Mouse (Mus musculus) liver, embryonic 15.5 days (tissue): ENCODE measurements around the gene Gcgr. TPM values are rescaled to one million over a fixed set of nuclear protein-coding genes. Genes with fewer than 3 reads are reported as not detected.
"Not testable (repeated sequence)": the region's sequence is repeated elsewhere in the genome, so short reads cannot be mapped to it uniquely, and the experiment has no call there.

Experiments
- ATAC-seq: fragments of 200-750 bp; cut with Nextera tagmentation; 2 replicates; pipeline ENCODE4 v1.8.0; 2017; ENCODE audit warnings: moderate number of reproducible peaks, mild to moderate bottlenecking, moderate library complexity; ENCODE audit not compliant: insufficient read depth
- H3K27ac ChIP-seq: fragments of 300-500 bp; sonication (generic); replicated peaks from 2 replicates; pipeline ENCODE4 v1.5.1; 2015; ENCODE audit warnings: mild to moderate bottlenecking, inconsistent platforms
- H3K27me3 ChIP-seq: fragments of 300-500 bp; sonication (generic); 2 replicates; pipeline ENCODE4 v1.6.1; 2015; ENCODE audit warnings: mild to moderate bottlenecking, inconsistent platforms
- H3K36me3 ChIP-seq: fragments of 300-500 bp; sonication (generic); replicated peaks from 2 replicates; pipeline ENCODE4 v1.6.1; 2015; ENCODE audit warnings: moderate library complexity, mild to moderate bottlenecking, inconsistent platforms
- H3K4me1 ChIP-seq: fragments of 300-500 bp; sonication (generic); replicated peaks from 2 replicates; pipeline ENCODE4 v1.6.1; 2015; ENCODE audit warnings: inconsistent platforms
- H3K4me2 ChIP-seq: fragments of 300-500 bp; sonication (generic); 2 replicates; pipeline ENCODE4 v1.6.1; 2015; ENCODE audit warnings: moderate library complexity, mild to moderate bottlenecking, inconsistent platforms
- H3K4me3 ChIP-seq: fragments of 300-500 bp; sonication (generic); replicated peaks from 2 replicates; pipeline ENCODE4 v1.5.1; 2015; ENCODE audit warnings: mild to moderate bottlenecking, inconsistent platforms
- H3K9ac ChIP-seq: fragments of 300-500 bp; sonication (generic); 2 replicates; pipeline ENCODE4 v1.6.1; 2015; ENCODE audit warnings: moderate library complexity, mild to moderate bottlenecking, inconsistent platforms
- H3K9me3 ChIP-seq: fragments of 300-500 bp; sonication (generic); replicated peaks from 2 replicates; pipeline ENCODE4 v1.6.1; 2016; ENCODE audit warnings: inconsistent platforms
- WGBS: fragments of 180-500 bp; shearing (Covaris S2); methylation state at CpG from one replicate; pipeline ENCODE4 v1.1.7; 2015; ENCODE audit warnings: mixed read lengths; ENCODE audit not compliant: insufficient replicate concordance; 5-methylcytosine and 5-hydroxymethylcytosine counted together
- polyA plus RNA-seq: library from polyadenylated mRNA; unstranded; fragments of >200 nt; fragmentation: Nextera tagmentation; extraction: Ambion mirVana; gene quantifications from 2 replicates; pipeline ENCODE4 v1.2.1, GENCODE M21; 2015

Gene Gcgr
- polyA plus RNA-seq, 1 experiment from 2014 or later: 16.9 TPM

DNA sequence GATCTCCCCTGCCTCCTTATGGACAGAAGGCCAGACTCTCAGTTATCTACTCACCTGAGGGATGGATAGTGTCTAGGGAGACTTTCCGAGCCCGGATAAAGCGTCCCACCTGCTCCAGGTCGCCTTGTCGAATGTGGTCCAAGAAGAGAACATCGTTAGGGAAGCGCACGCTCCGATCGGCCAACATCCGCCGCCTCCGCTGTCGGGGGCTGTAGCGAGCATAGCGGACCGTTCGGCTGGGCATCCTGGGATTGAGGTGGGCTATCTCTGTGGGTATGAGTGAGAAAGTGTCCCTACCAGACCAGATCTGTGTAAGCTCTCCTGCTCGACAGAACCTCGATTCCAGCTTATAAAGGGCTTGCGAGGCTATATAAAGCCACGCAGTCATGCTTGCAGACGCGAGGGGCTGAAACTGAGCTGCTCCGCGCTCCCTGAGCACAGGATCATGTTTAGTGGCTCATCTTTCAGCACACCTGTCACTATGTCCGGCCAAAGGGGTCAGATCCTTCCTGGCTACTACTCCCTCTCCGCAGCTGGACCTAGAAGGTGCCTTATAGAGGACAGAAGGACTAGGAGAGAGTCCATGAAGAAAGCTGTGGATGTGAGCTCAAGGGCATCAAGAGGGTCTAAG lies 20.4 kb downstream of the Gcgr start, which contains the start of gene Ppp1r27:
Gene Ppp1r27, minus strand, starts transcription at position 323 of the 631 bp plus-strand sequence.
- Histone ChIP-seq H3K4me3 (peak within 1 kb of the TSS; percentile 80), H3K9ac (peak within 1 kb of the TSS; percentile 91), H3K27me3 (no peaks in the 10 kb centered on the region), H3K4me1 (peaks cover 46% of the 10 kb centered on the region), H3K27ac (peak within 1 kb of the TSS; percentile 72; the same call in 1 of the 2 replicates), H3K9me3 (no peaks in the 10 kb centered on the region), H3K36me3 (no peaks in the 10 kb centered on the region), H3K4me2 (peak within 1 kb of the TSS; percentile 97)
- ATAC-seq: no peak
- WGBS: 85% methylated on average over 28 of the region's 28 CpGs

DNA sequence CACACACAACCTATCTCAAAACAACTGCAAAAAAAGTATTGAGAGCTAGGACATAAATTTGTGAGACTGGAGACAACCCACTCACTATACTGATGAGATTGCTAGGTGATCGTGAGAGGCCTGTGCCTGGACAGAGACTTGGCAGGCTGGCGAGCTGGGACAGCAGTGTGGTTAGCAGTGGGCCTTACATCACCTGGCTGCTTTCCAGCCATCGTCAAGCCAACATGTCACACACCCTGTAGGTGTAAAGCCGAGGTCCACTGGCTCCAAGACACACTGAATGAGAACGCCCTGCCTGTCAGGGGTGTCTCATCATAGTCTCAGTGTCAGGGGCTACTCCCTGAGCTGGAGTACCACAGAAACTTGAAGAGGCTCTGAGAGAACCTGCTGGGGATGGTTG lies 22.2 kb downstream of the Gcgr start:
- Histone ChIP-seq H3K36me3 (no peaks in the 10 kb centered on the region), H3K27me3 (no peaks in the 10 kb centered on the region), H3K27ac (no peak overlapping the region), H3K4me2 (no peak overlapping the region), H3K4me1 (peaks cover 34% of the 10 kb centered on the region), H3K9ac (no peak overlapping the region), H3K4me3 (no peak overlapping the region), H3K9me3 (no peaks in the 10 kb centered on the region)
- WGBS: 64% methylated on average over 5 of the region's 5 CpGs
- ATAC-seq: no peak

DNA sequence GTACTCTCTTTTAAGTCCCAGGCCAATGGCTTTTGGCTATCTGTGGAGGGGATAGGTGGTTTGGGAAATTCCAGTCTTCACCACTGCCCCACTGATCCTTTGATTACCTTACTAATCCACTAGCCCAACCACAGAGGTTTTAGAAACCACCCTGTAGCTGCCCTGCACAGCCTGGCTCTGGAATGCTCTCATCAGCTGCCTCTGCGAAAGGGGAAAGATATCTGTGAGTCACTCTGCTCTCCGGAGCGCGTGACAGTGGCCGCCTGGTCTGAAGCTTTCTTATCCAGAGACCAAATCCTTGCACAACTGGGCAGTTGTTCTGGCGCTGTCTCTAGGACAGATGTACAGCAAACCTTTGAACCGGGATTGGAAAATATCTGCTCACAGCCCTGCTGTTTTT lies 24.3 kb downstream of the Gcgr start:
- Histone ChIP-seq H3K4me1 (peaks cover 15% of the 10 kb centered on the region), H3K27ac (no peak overlapping the region), H3K9ac (no peak overlapping the region), H3K4me3 (no peak overlapping the region), H3K27me3 (no peaks in the 10 kb centered on the region), H3K4me2 (no peak overlapping the region), H3K36me3 (peaks cover 9% of the 10 kb centered on the region), H3K9me3 (no peaks in the 10 kb centered on the region)
- WGBS: 56% methylated on average over 7 of the region's 7 CpGs
- no peak for ATAC-seq

DNA sequence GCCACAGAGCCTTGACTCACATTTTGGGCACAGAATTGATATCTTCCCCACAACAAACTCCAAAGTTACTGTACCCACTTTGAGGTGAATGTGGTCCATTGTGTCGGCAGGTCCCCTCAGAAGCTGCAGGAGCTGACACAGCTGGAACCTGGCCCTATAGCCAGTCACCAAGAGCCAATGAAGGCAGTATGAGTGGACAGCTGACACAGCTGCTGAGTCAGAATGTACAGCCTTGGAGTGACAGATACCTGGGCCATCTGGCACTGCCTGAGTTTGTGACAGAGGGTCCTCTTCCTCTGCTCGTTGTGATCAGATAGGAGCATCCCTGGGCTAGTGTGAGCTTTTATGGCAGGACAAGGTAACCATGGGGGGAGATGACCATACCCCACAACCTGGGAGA lies 24.8 kb downstream of the Gcgr start:
- 39% methylated on average over 2 of the region's 2 CpGs for WGBS
- Histone ChIP-seq H3K4me3 (no peak overlapping the region), H3K36me3 (peaks cover 13% of the 10 kb centered on the region), H3K4me1 (peaks cover 10% of the 10 kb centered on the region), H3K9me3 (no peaks in the 10 kb centered on the region), H3K9ac (no peak overlapping the region), H3K4me2 (no peak overlapping the region), H3K27ac (no peak overlapping the region), H3K27me3 (no peaks in the 10 kb centered on the region)
- ATAC-seq: no peak; the same call in 1 of the 2 replicates

DNA sequence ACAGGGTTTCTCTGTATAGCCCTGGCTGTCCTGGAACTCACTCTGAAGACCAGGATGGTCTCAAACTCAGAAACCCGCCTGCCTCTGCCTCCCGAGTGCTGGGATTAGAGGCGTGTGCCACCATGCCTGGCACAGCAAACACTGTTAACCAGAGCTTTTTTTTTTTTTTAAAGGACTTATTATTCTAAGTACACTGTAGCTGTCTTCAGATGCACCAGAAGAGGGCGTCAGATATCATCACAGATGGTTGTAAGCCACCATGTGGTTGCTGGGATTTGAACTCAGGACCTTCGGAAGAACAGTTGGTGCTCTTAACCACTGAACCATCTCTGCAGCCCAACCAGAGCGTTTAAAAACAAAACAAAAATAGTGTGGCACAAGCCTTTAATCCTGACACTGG lies 28.3 kb downstream of the Gcgr start:
- not testable (repeated sequence) for H3K4me2 ChIP-seq, H3K9me3 ChIP-seq, H3K27ac ChIP-seq, H3K4me1 ChIP-seq, H3K27me3 ChIP-seq, ATAC-seq, H3K9ac ChIP-seq, H3K4me3 ChIP-seq
- H3K36me3 ChIP-seq: peaks cover 49% of the 10 kb centered on the region
- WGBS: 66% methylated on average over 6 of the region's 6 CpGs

DNA sequence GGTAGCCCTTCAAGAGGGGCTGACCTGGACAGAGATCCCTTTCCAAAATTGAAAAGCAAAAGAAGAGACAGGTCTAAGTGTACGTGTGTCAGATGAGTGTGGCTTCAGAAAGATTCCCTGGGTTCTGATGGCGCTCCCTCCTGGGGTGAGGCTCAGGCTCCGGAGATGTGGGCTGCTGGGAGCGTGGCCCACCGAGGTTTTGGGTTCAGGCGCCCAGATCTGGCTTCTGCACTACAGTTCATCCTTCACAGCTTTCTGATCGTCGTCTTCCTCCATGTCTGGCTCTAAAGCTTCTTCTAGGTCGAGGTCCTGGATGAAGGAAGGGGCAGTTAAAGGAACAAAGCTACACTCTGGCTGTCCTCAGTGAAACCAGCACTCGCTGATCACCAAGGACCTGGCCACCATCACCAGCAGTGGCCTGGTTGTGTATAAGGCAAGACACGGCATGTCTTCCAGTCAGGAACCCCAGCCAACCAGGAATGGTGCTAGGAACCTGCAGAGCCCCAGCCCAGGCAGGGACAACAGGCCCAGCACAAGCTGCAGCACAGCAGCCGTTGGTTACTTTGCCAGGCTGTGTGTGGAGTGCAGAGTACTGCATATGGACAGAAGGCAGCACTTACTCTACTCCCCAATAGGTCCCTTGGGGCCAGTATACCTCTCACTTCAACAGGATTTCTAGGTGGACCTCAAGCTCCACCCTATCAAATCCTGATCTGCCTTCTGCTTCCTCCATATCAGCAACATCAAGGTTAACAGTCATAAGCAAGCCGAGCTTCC lies 30.6 kb downstream of the Gcgr start:
- 84% methylated on average over 13 of the region's 13 CpGs for WGBS
- Histone ChIP-seq H3K9ac (no peak overlapping the region), H3K4me2 (no peak overlapping the region), H3K9me3 (no peaks in the 10 kb centered on the region), H3K36me3 (peaks cover 72% of the 10 kb centered on the region), H3K27me3 (no peaks in the 10 kb centered on the region), H3K4me1 (no peaks in the 10 kb centered on the region), H3K4me3 (no peak overlapping the region), H3K27ac (no peak overlapping the region)
- no peak for ATAC-seq

DNA sequence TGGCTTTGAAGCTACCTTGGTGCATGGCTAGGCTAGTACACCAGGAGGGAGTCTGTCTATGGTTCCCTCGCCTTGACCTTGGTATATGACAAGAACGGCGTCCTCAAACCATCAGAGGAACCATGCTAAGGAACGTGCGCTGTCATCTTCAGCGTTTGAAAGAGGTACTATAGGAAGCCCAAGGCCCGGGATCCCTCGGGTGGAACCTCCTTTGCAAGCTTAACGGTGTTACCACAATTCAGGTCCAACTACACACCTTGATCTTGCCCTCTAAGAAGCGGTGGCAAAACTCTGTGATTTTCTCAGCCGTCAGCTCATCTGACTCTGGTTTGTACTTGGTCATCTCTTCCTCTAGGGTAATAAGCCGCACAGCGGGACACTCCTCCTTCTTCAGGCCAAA lies 32.5 kb downstream of the Gcgr start:
- Histone ChIP-seq H3K27me3 (no peaks in the 10 kb centered on the region), H3K4me1 (0 out of 2 replicates have a peak, but pooled peaks cover 10% of the 10 kb centered on the region), H3K36me3 (peaks cover 90% of the 10 kb centered on the region), H3K4me2 (no peak overlapping the region), H3K27ac (no peak overlapping the region), H3K9me3 (no peaks in the 10 kb centered on the region), H3K4me3 (no peak overlapping the region), H3K9ac (no peak overlapping the region)
- ATAC-seq: no peak
- WGBS: 85% methylated on average over 13 of the region's 13 CpGs

DNA sequence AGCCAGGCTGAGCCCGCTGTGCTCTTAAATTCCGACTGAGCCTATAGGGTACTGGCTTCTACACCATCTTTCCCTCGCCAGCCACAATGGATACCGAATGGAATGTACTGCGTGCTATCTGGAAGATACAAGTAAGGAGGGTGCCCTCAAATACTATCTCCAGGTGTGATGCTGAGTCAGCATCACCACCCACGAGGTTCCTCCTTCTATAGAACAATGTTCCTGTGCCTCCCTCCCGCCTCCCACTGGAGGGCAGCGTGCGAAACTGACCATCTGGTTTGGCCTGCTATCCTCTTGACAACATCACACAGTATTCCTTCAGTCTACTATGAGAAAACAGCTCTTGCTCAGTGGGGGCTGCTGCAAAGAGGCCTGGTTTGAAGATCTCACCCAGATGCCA lies 34.6 kb downstream of the Gcgr start:
- Histone ChIP-seq H3K27me3 (no peaks in the 10 kb centered on the region), H3K4me3 (no peak overlapping the region), H3K27ac (no peak overlapping the region), H3K4me2 (no peak overlapping the region), H3K9ac (no peak overlapping the region), H3K36me3 (peaks cover 96% of the 10 kb centered on the region), H3K9me3 (no peaks in the 10 kb centered on the region), H3K4me1 (peaks cover 21% of the 10 kb centered on the region)
- no peak for ATAC-seq
- 74% methylated on average over 9 of the region's 9 CpGs for WGBS

DNA sequence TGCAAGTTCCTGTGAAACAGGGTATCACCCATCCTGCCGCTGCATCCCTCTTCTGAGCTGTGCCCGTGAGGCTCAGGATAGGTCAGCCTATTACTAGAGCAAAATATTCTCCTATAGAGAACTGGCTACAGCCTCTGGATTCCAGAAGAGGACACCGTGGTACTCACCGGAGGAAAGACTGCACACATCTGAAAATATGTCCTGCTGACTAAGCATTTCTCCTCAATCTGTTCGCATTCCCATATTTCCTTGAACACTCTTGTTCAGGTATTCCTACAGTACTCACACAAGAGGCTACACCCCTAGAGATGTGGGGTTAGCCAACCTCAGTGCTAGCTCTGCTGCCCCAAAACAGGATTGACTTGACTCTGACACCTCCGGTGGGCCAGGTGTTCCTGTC lies 37.8 kb downstream of the Gcgr start:
- ATAC-seq: no peak
- H3K4me3 ChIP-seq: no peak overlapping the region
- H3K36me3 ChIP-seq: peaks cover 77% of the 10 kb centered on the region
- peaks cover 44% of the 10 kb centered on the region for H3K4me1 ChIP-seq
- 86% methylated on average over 6 of the region's 6 CpGs for WGBS
- no peaks in the 10 kb centered on the region for H3K27me3 ChIP-seq
- no peak overlapping the region for H3K27ac ChIP-seq
- H3K4me2 ChIP-seq: no peak overlapping the region
- no peaks in the 10 kb centered on the region for H3K9me3 ChIP-seq
- H3K9ac ChIP-seq: no peak overlapping the region

DNA sequence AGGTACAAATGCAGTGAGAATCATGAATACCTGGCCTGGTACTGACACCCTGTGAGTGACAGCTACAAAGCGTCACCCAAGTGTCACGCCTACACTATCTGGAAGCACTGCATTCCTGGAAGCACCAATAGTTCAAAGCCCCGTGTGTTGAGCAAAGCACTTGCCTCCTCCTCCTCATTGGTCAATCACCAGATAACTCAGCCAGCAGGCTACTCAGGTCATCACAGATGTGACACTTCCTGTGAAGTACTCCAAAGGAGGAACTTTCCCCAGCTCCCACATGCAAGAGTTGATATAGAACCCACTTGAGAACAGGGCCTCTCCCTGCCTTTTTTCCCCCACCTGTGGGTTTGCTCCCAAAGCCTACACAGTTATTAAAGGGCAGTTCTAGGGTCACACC lies 40.6 kb downstream of the Gcgr start:
- H3K9ac ChIP-seq: peak overlapping the region; percentile 86
- no peak for ATAC-seq
- peak overlapping the region; percentile 82 for H3K4me3 ChIP-seq
- WGBS: 14% methylated on average over 3 of the region's 3 CpGs
- peaks cover 49% of the 10 kb centered on the region for H3K36me3 ChIP-seq
- H3K27ac ChIP-seq: peak overlapping the region; percentile 90
- peaks cover 64% of the 10 kb centered on the region for H3K4me1 ChIP-seq
- H3K9me3 ChIP-seq: no peaks in the 10 kb centered on the region
- no peaks in the 10 kb centered on the region for H3K27me3 ChIP-seq
- H3K4me2 ChIP-seq: peak overlapping the region; percentile 92

DNA sequence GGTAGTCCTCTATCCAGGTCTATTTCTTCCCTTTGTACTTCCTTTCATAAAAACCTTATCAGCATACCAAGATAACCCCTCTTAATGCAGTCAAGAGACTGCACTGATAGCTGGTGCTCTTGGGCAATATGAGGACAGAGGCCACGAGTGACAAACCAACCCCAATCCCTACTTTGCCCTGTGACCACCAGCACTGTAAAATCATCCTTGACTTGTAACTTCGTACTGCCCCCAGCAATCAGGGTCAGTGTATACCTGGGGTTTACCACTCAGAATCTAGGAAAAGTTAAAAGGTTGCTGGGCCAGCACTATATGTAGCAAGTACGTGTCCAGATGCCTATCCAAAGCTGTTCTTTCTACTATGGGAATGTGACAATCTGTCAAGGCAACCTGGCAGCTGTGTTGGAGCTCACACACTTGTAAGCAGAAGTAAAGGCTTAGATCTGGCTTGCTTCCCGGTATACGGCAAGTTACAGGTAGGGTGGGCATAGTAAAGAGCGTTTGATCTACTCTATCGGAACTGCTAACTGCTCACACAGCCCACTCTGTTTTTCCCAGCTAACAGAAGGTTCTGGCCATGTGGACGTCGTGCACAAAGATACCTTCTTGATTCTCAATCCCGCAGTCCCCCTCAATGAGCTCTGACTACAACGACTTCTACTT lies 41.4 kb downstream of the Gcgr start:
- Histone ChIP-seq H3K4me2 (peak overlapping the region; percentile 92), H3K4me3 (peak overlapping the region; percentile 82), H3K27ac (peak overlapping the region; percentile 90), H3K27me3 (no peaks in the 10 kb centered on the region), H3K9ac (peak overlapping the region; percentile 86), H3K9me3 (no peaks in the 10 kb centered on the region), H3K36me3 (peaks cover 42% of the 10 kb centered on the region), H3K4me1 (peaks cover 68% of the 10 kb centered on the region)
- ATAC-seq: no peak
- WGBS: 4% methylated on average over 11 of the region's 11 CpGs
